ENCODE assay signal across 9 mouse cellular contexts in the genomic region with DNA sequence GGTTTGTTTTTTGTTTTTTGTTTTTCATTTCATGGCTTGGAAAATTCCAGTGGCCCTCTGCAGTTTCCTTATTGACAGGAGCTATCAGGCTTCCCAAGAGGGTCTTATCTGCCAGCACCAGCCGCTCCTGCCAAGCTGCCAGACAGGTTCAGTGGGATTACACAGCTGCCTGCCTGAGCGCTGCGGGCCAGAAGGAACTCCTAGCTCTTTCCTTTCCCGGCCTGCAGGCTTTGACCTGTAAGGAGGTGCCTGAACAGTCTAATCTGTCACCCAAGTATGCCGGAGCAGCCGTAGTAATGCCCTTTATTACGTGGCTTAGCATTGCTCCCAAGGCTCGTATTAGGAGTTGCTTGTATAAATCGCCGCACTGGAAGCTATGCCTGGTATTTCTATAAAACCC. TPM values are rescaled to one million over a fixed set of nuclear protein-coding genes. Genes with fewer than 3 reads are reported as not detected.
A peak's percentile ranks its signal among the peaks of the same experiment; 100 is the strongest.
DNase-seq lines count a peak whose midpoint lies in the region; ATAC-seq lines count a peak whose summit lies in the region.
"Had no signal": no experiment of that assay in that cellular context is flagged by ENCODE, and none has a peak within 500 bp of the region (broad histone marks: within the 10 kb centered on the region; RNA-seq: fewer than 3 reads in every experiment).

No protein-coding gene starts in this region.

- H3K27me3 ChIP-seq in forebrain, embryonic 12.5 days: peaks cover 37% of the 10 kb centered on the region
- peaks cover 15% of the 10 kb centered on the region for H3K27me3 ChIP-seq in hindbrain, embryonic 16.5 days (replicated peaks; ENCODE audit: control insufficient read depth, insufficient read depth, low read length)
- peaks cover 37% of the 10 kb centered on the region for H3K27me3 ChIP-seq in liver, embryonic 13.5 days
- peaks cover 27% of the 10 kb centered on the region for H3K27me3 ChIP-seq in neural tube, embryonic 11.5 days (ENCODE audit: control insufficient read depth, insufficient read depth, low read length)
- H3K27me3 ChIP-seq: Patski had no signal

- peak overlapping the region; percentile 45 for H3K4me2 ChIP-seq in forebrain, embryonic 12.5 days
- 0 out of 2 replicates have a peak overlapping the region, but pooled peaks have one; percentile 8 for H3K4me2 ChIP-seq in hindbrain, embryonic 16.5 days (ENCODE audit: low read length)
- H3K4me2 ChIP-seq in liver, embryonic 13.5 days: peak overlapping the region; percentile 33
- no peak overlapping the region for H3K4me2 ChIP-seq in neural tube, embryonic 11.5 days (ENCODE audit: low read depth)

- 11% methylated on average over 10 of the region's 10 CpGs for WGBS in forebrain, embryonic 12.5 days
- WGBS in hindbrain, embryonic 16.5 days: 17% methylated on average over 10 of the region's 10 CpGs
- WGBS in liver, embryonic 13.5 days (ENCODE audit: insufficient replicate concordance): 9% methylated on average over 10 of the region's 10 CpGs
- WGBS in neural tube, embryonic 11.5 days: 20% methylated on average over 10 of the region's 10 CpGs

- peaks cover 18% of the 10 kb centered on the region for H3K4me1 ChIP-seq in forebrain, embryonic 12.5 days
- H3K4me1 ChIP-seq in hindbrain, embryonic 16.5 days (ENCODE audit: control insufficient read depth, insufficient read depth, low read depth, low read length): peaks cover 11% of the 10 kb centered on the region; the same call in 1 of the 2 replicates
- peaks cover 35% of the 10 kb centered on the region for H3K4me1 ChIP-seq in liver, embryonic 13.5 days (replicated peaks)
- no peaks in the 10 kb centered on the region for H3K4me1 ChIP-seq in neural tube, embryonic 11.5 days (ENCODE audit: control insufficient read depth, insufficient read depth, low read length)

- no peaks in the 10 kb centered on the region for H3K9me3 ChIP-seq in forebrain, embryonic 12.5 days
- no peaks in the 10 kb centered on the region for H3K9me3 ChIP-seq in hindbrain, embryonic 16.5 days (ENCODE audit: control insufficient read depth, low read length)
- no peaks in the 10 kb centered on the region for H3K9me3 ChIP-seq in liver, embryonic 13.5 days (replicated peaks)
- H3K9me3 ChIP-seq in neural tube, embryonic 11.5 days (ENCODE audit: control insufficient read depth, low read length): no peaks in the 10 kb centered on the region

- H3K9ac ChIP-seq in forebrain, embryonic 12.5 days: no peak overlapping the region
- no peak overlapping the region for H3K9ac ChIP-seq in hindbrain, embryonic 16.5 days (ENCODE audit: low read depth, low read length)
- no peak overlapping the region for H3K9ac ChIP-seq in liver, embryonic 13.5 days
- H3K9ac ChIP-seq in neural tube, embryonic 11.5 days (ENCODE audit: low read length): no peak overlapping the region

- no peak overlapping the region for H3K27ac ChIP-seq in forebrain, embryonic 12.5 days
- no peak overlapping the region for H3K27ac ChIP-seq in hindbrain, embryonic 16.5 days (ENCODE audit: low read depth, low read length)
- peak overlapping the region; percentile 57 for H3K27ac ChIP-seq in liver, embryonic 13.5 days
- H3K27ac ChIP-seq in neural tube, embryonic 11.5 days (ENCODE audit: low read depth, low read length): no peak overlapping the region

- H3K4me3 ChIP-seq in forebrain, embryonic 12.5 days (replicated peaks): no peak overlapping the region
- H3K4me3 ChIP-seq in hindbrain, embryonic 16.5 days (ENCODE audit: low read length): no peak overlapping the region
- 0 out of 2 replicates have a peak overlapping the region, but pooled peaks have one; percentile 14 for H3K4me3 ChIP-seq in liver, embryonic 13.5 days (replicated peaks)
- H3K4me3 ChIP-seq in neural tube, embryonic 11.5 days (ENCODE audit: low read depth, low read length): no peak overlapping the region

- peak; percentile 55 for DNase-seq in MEL-GATA-1-ER (ENCODE audit: extremely low read depth, low read depth)
- peak; percentile 50 for DNase-seq in liver, embryonic 13.5 days
- peak; percentile 36 for DNase-seq in neural tube, embryonic 11.5 days (ENCODE audit: low spot score)
- DNase-seq in layer of hippocampus, postnatal 36 days: no peak
- DNase-seq in spleen, postnatal 10 days (ENCODE audit: low spot score in 2 of 2): no peak

- ATAC-seq in forebrain, embryonic 12.5 days (ENCODE audit: low FRiP score): 0 out of 2 replicates have a peak, but pooled peaks have one; percentile 30
- ATAC-seq in hindbrain, embryonic 16.5 days: 0 out of 2 replicates have a peak, but pooled peaks have one; percentile 42
- ATAC-seq in liver, embryonic 13.5 days (ENCODE audit: low read depth): peak; percentile 65
- ATAC-seq in neural tube, embryonic 11.5 days (ENCODE audit: insufficient read depth, low FRiP score, low TSS enrichment): no peak
- no peak for ATAC-seq in granulocyte monocyte progenitor cell, adult 5-6 weeks (replicated peaks; ENCODE audit: poor library complexity, severe bottlenecking)
- ATAC-seq: Patski had no signal

- no peaks in the 10 kb centered on the region for H3K36me3 ChIP-seq in forebrain, embryonic 12.5 days (replicated peaks)
- no peaks in the 10 kb centered on the region for H3K36me3 ChIP-seq in hindbrain, embryonic 16.5 days (ENCODE audit: control insufficient read depth, insufficient read depth, low read length)
- no peaks in the 10 kb centered on the region for H3K36me3 ChIP-seq in liver, embryonic 13.5 days
- H3K36me3 ChIP-seq in neural tube, embryonic 11.5 days (ENCODE audit: control insufficient read depth, insufficient read depth, low read length): no peaks in the 10 kb centered on the region

RNA-seq across cellular contexts. Expression of a gene that starts 23.2 kb away (rescaled TPM):
- 0.97 and 1.5 TPM in 2 replicates for polyA plus RNA-seq in forebrain, embryonic 12.5 days (2016; fragmentation: Nextera tagmentation; extraction: Ambion mirVana)
- polyA plus RNA-seq in hindbrain, embryonic 16.5 days (2015; fragmentation: Nextera tagmentation; extraction: Ambion mirVana): 0.28 and 0.56 TPM in 2 replicates
- polyA plus RNA-seq in liver, embryonic 13.5 days (2015; fragmentation: Nextera tagmentation; extraction: Ambion mirVana): 0.35 and 0.63 TPM in 2 replicates
- polyA plus RNA-seq in neural tube, embryonic 11.5 days (2014; fragmentation: Nextera tagmentation; extraction: Ambion mirVana): 1.1 and 1.3 TPM in 2 replicates
- total RNA-seq in layer of hippocampus, postnatal 36 days (2021): 1 to 10 TPM; 3.6 to 4.0 TPM
- total RNA-seq in granulocyte monocyte progenitor cell, adult 5-6 weeks (2014; fragmentation: Nextera tagmentation): 2.3 and 5.3 TPM in 2 replicates
- 2.7 and 3.6 TPM in 2 replicates for total RNA-seq in granulocyte monocyte progenitor cell, adult 5-6 weeks (2017)

RNA-seq across cellular contexts. Expression of a gene that starts 26.7 kb away (rescaled TPM):
- 63.0 and 64.4 TPM in 2 replicates for polyA plus RNA-seq in forebrain, embryonic 12.5 days (2016; fragmentation: Nextera tagmentation; extraction: Ambion mirVana)
- 74.9 and 88.9 TPM in 2 replicates for polyA plus RNA-seq in hindbrain, embryonic 16.5 days (2015; fragmentation: Nextera tagmentation; extraction: Ambion mirVana)
- polyA plus RNA-seq in liver, embryonic 13.5 days (2015; fragmentation: Nextera tagmentation; extraction: Ambion mirVana): 20.6 and 25.4 TPM in 2 replicates
- polyA plus RNA-seq in neural tube, embryonic 11.5 days (2014; fragmentation: Nextera tagmentation; extraction: Ambion mirVana): 59.4 and 64.4 TPM in 2 replicates
- 10 to 100 TPM; 43.9 to 44.7 TPM for total RNA-seq in layer of hippocampus, postnatal 36 days (2021)
- 9.7 and 16.0 TPM in 2 replicates for total RNA-seq in granulocyte monocyte progenitor cell, adult 5-6 weeks (2014; fragmentation: Nextera tagmentation)
- total RNA-seq in granulocyte monocyte progenitor cell, adult 5-6 weeks (2017): 15.9 and 18.6 TPM in 2 replicates

RNA-seq across cellular contexts. Expression of a gene that starts 41.9 kb away (rescaled TPM):
- 50.7 and 50.8 TPM in 2 replicates for polyA plus RNA-seq in forebrain, embryonic 12.5 days (2016; fragmentation: Nextera tagmentation; extraction: Ambion mirVana)
- 33.6 and 33.7 TPM in 2 replicates for polyA plus RNA-seq in hindbrain, embryonic 16.5 days (2015; fragmentation: Nextera tagmentation; extraction: Ambion mirVana)
- polyA plus RNA-seq in liver, embryonic 13.5 days (2015; fragmentation: Nextera tagmentation; extraction: Ambion mirVana): 21.4 and 24.8 TPM in 2 replicates
- polyA plus RNA-seq in neural tube, embryonic 11.5 days (2014; fragmentation: Nextera tagmentation; extraction: Ambion mirVana): 55.4 and 56.4 TPM in 2 replicates
- total RNA-seq in layer of hippocampus, postnatal 36 days (2021): 10 to 100 TPM; 12.0 to 12.8 TPM
- 23.8 and 47.4 TPM in 2 replicates for total RNA-seq in granulocyte monocyte progenitor cell, adult 5-6 weeks (2014; fragmentation: Nextera tagmentation)
- total RNA-seq in granulocyte monocyte progenitor cell, adult 5-6 weeks (2017): 37.1 and 48.8 TPM in 2 replicates

Comparison
In these comparisons a context has a peak if more than half of its experiments do, and no peak if none do; other contexts are left out.
1. DNase-seq: peak in MEL-GATA-1-ER (single experiment), liver, embryonic 13.5 days (single experiment) and neural tube, embryonic 11.5 days (single experiment); none in layer of hippocampus, postnatal 36 days (0 of 2) and spleen, postnatal 10 days (0 of 2).
2. ATAC-seq: peak in forebrain, embryonic 12.5 days (single experiment), hindbrain, embryonic 16.5 days (single experiment) and liver, embryonic 13.5 days (single experiment); none in neural tube, embryonic 11.5 days (single experiment) and granulocyte monocyte progenitor cell, adult 5-6 weeks (single experiment).